Mouse (Mus musculus) lung, postnatal 0 days (tissue): ENCODE data around the gene Fgf9.

ENCODE experiments used
- CTCF ChIP-seq: IDR thresholded peaks from 2 replicates; pipeline ENCODE4 v1.5.1; 2016; ENCODE audit warnings: antibody characterized with exemption, mild to moderate bottlenecking
- EP300 ChIP-seq: IDR thresholded peaks from 2 replicates; pipeline ENCODE4 v1.6.1; 2016; ENCODE audit warnings: antibody characterized with exemption, mild to moderate bottlenecking, control low read depth

DNA sequence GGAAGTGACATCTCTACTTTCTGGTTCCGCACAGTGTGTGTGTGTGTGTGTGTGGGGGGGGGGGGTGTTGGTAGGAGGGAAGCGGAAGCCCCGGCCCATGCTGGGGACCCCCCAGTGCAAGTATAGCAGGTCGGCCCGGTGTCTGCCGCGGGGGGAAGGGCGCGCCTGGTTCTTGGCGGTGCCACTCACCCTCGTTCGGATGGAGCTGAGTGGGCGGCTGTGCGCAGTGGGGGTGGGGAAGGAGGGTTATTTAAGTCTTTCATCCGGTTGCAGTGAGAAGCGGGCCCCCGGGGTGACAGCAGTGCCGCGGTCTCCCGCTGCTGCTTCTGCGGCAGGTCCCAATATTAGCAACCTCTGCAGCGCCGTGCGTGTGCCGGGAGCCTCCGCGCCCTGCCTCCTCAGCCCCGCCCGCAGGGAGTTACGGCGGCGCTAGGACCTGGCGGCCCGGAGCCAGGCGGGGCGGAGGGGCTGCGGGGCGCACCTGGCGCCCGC lies 5.7 kb downstream of the Fgf9 start:
- no peak for TF ChIP-seq CTCF
- no peak for TF ChIP-seq EP300
